Mouse (Mus musculus) heart, adult 8-10 months (tissue): ENCODE measurements around the gene Sec1. TPM values are rescaled to one million over a fixed set of nuclear protein-coding genes. Genes with fewer than 3 reads are reported as not detected.

Experiments
- DNase-seq: peaks from one replicate; pipeline ENCODE4 v3.0.0; 2022; ENCODE audit warnings: low spot score
- total RNA-seq, 4 experiments: library from RNA; stranded (reverse); gene quantifications; 2 replicates each; pipeline ENCODE4 v1.2.4; 2022

The Sec1 gene
- total RNA-seq, 4 experiments from 2014 or later, result 0.16 to 0.25 (median 0.23) TPM; not detected in 1

DNA sequence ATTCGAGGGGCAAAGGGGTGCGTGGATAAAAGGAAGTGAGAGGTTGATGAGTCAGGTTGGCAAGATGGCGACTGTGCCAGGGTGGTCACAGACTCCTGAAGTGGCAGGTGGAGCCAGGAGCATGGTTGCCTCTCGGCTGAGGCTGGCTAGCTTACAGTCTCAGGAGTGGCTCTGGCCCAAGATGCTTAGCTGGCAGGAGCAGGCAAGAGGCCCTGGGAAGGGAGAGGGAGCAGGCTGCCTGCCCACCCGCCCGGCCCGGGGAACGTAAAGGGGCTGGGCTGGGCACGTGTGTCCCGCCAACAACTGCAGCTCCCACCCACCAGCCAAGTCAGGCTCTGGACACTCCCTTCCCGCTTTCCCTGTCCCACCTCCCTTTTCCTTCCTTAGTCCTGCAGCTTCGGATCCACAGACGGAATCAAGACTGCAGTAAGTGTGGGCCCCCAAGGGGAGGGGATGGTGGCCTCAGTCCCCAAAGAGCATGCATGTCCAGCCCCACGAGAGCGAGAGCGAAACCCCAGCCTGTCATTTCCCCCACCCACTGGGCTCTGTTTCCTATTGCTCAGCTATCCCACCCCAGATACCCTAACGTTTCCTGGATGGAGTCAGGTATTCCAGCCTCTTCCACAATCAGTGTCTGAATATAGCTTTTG is 52.7 kb downstream of the Sec1 start:
- no peak for DNase-seq

DNA sequence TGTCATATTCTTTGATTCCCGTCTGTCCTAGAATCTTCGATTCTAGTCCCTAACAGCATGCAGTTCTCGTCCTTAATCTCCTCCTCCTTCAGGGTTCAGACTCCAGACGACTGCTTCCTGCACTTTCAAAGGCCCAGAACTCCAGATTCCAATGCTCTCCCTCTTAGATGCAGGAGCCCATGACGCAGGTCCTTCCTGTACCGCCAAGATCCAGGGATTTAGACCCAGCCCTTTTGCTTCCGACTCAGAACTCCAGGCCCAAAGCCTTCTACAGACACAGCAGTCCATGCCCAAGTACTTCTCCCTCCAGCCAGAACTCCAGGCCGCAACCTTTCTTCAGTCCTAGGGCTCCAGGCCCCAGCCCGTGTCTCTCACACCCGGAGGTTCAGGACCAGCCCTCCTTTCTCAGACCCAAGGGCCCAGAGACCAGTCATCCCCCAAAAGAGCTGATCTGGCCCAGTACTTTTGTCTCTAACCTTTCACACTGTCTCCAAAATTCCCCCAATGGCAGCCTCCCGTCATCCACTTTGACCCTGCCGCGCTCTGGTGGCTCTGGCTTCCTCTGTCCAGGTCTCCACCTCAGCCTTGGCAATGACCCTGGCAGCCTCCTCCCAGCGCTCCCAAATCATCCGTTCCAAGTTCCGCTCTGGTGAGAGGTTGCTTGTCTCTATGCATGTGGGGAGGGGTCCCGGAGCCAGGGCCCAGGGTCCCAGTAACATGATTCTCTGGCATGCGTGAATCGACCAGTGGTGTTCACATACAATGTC is 53.8 kb downstream of the Sec1 start:
- DNase-seq, result no peak

DNA sequence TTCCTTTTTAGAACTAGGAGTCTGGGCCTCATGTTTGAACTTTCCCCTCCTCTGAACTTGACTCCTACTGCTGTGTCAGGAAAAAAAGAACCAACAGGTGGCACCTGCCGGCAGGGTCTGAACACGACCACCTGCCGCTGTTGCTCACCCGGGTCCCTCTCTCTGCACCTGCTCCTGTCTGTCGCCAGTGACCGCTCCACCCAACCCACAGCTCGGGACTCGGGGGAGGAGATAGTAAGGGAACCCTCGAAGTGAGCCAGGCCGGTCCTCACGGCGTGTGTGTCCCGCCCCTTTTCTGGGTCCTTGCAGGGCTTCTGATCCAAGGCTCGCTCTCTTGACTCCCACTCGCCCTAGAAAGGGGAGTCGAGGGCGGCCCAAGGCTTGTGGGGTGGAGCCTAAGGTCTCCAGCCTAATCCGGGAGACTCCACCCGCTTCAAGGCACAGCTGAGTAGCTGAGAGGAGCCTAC is 54.6 kb downstream of the Sec1 start, which contains the start of gene Mamstr:
Mamstr (plus strand) TSS at position 417 of the 467 bp plus-strand sequence.
- DNase-seq, result no peak

DNA sequence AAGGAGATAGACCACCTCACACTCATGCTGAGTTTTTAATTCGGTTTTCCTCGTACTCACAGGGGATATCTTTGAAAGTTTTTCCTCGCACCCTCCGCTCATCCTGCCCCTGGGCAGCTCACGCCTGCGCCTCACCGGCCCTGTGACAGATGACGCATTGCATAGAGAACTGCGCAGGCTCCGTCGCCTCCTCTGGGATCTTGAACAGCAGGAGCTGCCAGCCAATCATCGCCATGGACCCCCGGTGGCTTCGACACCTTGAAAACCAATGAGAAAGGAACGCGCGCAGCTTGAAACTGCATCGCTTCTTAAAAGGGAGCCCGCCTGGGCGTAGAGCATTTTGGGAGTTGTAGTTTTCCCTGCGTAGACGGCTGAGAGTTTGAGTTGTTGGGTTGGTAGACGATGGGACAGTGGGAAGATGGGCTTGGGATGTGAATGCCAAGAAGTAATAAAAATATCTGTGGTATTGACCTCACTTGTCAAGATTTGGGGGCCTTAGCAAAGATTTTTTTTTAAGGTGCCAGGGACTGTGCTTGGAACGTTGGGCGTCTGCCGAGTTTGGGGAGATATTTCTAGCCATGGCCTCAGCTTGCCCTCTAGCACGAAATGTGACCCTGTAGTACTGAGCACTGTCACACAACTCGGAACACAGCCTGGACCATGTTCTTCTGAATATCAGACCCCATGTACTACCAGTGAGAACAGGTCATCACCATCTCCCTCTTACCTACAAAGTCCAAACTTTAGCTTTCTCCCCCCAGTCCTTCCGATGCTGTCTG is 55.4 kb downstream of the Sec1 start:
- peak; percentile 86 for DNase-seq

DNA sequence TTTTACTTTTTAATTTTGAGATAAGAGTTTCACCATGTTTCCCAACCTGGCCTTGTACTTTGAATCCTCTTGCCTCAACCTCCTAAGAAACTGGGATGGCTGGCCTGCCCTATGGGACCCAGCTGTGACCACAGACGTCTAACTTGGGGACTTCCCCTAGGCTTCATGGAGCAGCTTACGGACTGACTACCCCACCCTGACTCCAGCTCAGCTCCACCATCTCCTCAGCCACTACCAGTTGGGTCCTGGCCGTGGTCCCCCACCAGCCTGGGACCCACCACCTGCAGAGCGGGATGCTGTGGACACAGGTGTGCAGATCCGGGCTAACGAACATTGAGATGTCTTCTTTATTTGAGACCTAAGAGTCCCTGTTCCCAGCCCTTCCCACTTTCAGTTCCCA is 56.5 kb downstream of the Sec1 start:
- no peak for DNase-seq

DNA sequence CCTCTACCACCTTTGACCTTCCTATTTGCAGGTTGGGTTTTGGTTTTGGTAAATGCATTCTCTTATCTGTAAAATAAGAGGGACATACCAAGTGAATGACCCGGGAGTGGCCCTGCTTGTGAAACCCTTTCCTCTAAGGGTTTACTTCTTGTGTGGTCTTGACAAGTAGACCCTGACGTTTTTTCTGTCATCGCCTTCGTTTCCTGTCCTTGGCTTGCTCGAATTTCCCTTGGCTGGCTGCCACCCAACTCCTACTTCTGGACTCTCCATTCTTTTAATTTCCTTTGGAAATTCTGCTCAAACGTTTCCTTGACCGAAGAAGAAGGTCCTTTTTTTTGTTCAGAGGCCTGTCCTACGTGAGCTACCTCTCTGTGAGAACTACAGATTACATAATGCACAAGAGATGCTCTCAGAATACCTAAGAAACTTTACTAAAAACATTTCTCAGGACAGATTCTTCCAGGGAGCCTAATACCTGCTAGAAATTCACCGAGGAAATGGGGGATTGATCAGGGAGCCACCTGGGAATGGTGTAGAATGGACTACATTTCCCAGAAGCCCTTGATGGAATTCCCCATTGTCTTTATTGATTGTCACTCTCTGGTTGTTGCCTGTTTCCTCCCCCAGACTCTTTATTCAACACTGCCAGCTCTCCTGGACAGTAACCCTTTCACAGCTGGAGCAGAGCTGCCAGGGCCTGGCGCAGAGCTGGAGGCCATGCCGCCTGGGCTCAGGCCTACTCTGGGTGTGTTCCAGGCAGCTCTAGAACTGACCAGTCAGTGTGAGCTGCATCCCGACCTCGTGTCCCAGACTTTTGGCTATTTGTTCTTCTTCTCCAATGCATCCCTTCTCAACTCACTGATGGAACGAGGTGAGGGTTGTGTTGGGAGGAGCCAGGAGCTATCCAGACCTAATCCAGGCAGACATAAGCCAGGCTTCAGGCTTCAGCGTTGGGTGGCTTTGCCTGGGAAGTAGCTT is 58.2 kb downstream of the Sec1 start:
- DNase-seq, result no peak

DNA sequence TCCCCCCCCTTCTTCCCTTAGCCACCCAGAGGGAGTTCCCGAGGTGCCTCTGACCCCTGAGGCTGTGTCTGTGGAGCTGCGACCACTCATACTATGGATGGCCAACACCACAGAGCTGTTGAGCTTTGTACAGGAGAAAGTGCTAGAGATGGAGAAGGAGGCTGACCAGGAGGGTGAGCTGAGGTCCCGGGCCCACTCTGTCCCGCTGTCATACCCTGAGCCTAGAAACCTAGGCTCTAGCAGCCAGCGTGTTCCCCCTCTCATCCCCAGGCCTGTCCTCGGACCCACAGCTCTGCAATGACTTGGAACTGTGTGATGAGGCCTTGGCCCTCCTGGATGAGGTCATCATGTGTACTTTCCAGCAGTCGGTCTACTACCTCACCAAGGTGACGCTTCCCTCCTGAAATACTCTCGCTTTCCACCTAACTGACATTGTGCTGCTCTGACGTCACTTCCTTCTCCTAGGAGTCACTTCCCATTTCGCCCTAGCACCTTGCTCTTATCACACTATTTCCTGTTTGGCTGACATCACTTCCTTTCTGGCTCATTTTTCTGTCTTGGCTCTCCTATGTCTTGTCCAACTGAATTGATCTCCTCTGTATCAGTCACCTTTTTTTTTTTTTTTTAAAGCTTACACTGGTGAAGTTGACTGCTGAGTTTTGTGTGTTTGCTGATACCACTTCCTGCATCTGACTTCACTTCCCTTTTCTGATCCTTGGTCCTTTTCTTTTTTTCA is 59.1 kb downstream of the Sec1 start:
- DNase-seq, result peak; percentile 70

DNA sequence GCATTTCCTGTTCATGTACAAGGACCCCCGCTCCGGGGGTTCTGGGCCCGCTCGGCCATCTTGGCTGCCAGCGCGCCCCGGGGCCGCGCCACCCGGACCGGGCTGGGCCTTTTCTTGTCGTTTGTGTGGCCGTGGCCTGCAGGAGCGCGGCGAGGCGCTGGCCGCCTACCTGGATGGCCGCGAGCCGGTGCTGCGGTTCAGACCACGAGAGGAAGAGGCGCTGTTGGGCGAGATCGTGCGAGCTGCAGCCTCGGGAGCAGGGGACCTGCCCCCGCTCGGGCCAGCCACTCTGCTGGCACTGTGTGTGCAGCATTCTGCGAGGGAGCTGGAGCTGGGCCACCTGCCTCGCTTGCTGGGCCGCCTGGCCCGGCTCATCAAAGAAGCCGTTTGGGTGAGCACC is 61.7 kb downstream of the Sec1 start:
- no peak for DNase-seq

DNA sequence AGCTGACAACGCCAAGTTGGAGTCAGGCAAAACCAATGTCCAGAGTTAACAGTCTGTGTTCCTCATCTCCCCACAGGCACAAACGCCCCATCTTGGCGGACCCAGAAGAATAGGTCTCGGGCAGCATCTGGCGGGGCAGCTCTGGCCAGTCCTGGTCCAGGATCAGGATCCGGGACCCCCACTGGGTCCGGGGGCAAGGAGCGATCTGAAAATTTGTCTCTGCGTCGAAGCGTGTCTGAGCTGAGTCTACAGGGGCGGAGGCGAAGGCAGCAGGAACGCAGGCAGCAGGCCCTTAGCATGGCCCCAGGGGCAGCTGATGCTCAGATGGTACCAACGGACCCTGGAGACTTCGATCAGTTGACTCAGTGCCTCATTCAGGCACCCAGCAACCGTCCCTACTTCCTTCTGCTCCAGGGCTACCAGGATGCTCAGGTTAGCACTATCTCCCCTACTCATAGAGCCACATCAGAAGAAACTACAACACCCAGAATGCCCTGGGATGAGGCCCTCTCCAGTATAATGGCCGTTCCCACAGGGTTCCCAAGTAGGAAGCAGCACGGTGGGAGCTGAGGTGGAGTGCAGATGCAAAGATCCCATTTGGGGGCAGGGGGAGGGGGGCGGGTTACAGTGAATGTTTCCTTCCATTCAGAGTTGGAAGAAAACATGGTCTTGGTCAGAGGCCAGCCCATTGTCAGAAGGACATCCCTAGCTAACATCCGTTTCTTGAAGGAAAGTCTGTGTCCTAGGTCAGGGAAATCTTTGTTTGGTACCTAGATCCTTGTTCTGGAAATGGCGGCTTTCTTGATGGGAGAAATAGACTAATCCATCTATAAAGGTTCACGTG is 63.9 kb downstream of the Sec1 start:
- no peak for DNase-seq

DNA sequence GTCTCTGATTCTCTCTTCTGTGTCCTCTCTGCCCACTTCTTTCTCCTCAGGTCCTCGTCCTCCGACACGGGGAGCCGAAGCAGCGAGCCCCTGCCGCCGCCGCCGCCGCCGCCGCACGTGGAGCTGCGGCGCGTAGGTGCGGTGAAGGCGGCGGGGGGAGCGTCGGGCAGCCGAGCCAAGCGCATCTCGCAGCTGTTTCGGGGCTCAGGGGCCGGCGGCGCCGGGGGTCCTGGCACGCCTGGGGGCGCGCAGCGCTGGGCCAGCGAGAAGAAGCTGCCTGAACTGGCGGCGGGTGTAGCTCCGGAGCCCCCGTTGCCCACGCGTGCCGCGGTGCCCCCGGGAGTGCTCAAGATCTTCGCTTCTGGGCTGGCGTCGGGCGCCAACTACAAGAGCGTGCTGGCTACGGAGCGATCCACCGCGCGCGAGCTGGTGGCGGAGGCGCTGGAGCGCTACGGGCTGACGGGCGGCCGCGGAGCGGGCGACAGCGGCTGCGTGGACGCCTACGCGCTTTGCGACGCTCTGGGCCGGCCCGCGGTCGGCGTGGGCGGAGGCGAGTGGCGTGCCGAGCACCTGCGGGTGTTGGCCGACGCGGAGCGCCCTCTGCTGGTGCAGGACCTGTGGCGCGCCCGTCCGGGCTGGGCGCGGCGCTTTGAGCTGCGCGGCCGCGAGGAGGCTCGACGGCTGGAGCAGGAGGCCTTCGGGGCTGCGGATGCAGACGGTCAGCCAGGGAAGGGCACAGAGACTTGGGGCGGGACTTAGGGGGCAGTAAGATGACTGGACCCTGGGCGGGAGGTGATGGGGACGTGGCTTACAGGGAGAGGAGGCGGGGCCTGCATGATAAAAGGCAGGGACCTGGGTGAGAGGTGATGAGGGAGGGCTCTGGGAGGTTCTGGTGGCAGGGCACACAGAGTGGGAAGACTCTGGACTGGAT is 65.6 kb downstream of the Sec1 start:
- DNase-seq, result peak; percentile 72

Other genes starting within 250 kb of the Sec1 start
- 100 to 1,000 TPM; 164 to 329 (median 254) TPM for gene Ftl1, start 234.5 kb downstream of the Sec1 start, total RNA-seq
- gene Bax, start 227.5 kb downstream of the Sec1 start, total RNA-seq, result 10 to 100 TPM; 24.3 to 26.9 (median 26.2) TPM
- not detected for gene Tulp2, start 212.5 kb downstream of the Sec1 start, total RNA-seq
- gene Gm45808, start 207.6 kb downstream of the Sec1 start, total RNA-seq, result 1 to 10 TPM; 3.8 to 8.5 (median 7.6) TPM
- gene Dhdh, start 205.6 kb downstream of the Sec1 start, total RNA-seq, result 10 to 100 TPM; 10.2 to 12.8 (median 11.5) TPM
- gene Nucb1, start 184.0 kb downstream of the Sec1 start, total RNA-seq, result 100 to 1,000 TPM; 130 to 149 (median 139) TPM
- 10 to 100 TPM; 21.9 to 31.6 (median 28.0) TPM for gene Ppp1r15a, start 168.1 kb downstream of the Sec1 start, total RNA-seq
- gene Plekha4, start 168.1 kb downstream of the Sec1 start, total RNA-seq, result 1 to 10 TPM; 2.6 to 4.2 (median 3.0) TPM
- gene Hsd17b14, start 139.5 kb downstream of the Sec1 start, total RNA-seq, result 1 to 10 TPM in 3 of 4 experiments, under 1 TPM in 1; 0.40 to 2.0 (median 1.1) TPM
- gene Bcat2, start 124.2 kb downstream of the Sec1 start, total RNA-seq, result 100 to 1,000 TPM; 295 to 316 (median 308) TPM
- not detected for gene Fgf21, start 78.9 kb downstream of the Sec1 start, total RNA-seq
- gene Fut1, start 77.1 kb downstream of the Sec1 start, total RNA-seq, result not detected
- gene Izumo1, start 72.6 kb downstream of the Sec1 start, total RNA-seq, result under 1 TPM; 0.20 to 0.53 (median 0.35) TPM
- gene Rasip1, start 66.9 kb downstream of the Sec1 start, total RNA-seq, result 10 to 100 TPM; 17.8 to 27.2 (median 26.2) TPM
- 1 to 10 TPM; 2.0 to 5.9 (median 5.1) TPM for gene Mamstr, start 54.4 kb downstream of the Sec1 start, total RNA-seq
- gene Fut2, start 28.0 kb downstream of the Sec1 start, total RNA-seq, result 1 to 10 TPM in 1 of 4 experiments, under 1 TPM in 3; 0.19 to 1.5 (median 0.58) TPM
- gene Ntn5, start 10.4 kb downstream of the Sec1 start, total RNA-seq, result under 1 TPM in 2 of 4 experiments, not detected in 2; 0.22 to 0.25 TPM
- gene Car11, start 5.4 kb upstream of the Sec1 start, total RNA-seq, result 1 to 10 TPM; 5.5 to 8.7 (median 8.1) TPM
- 100 to 1,000 TPM in 3 of 4 experiments, 10 to 100 TPM in 1; 72.2 to 183 (median 152) TPM for gene Dbp, start 10.7 kb upstream of the Sec1 start, total RNA-seq
- gene Rpl18, start 21.1 kb upstream of the Sec1 start, total RNA-seq, result 100 to 1,000 TPM; 552 to 697 (median 598) TPM
- 10 to 100 TPM; 15.3 to 19.3 (median 18.4) TPM for gene Sphk2, start 23.6 kb upstream of the Sec1 start, total RNA-seq
- gene Fam83e, start 26.8 kb upstream of the Sec1 start, total RNA-seq, result under 1 TPM; 0.19 to 0.55 (median 0.44) TPM
- not detected for gene Spaca4, start 31.4 kb upstream of the Sec1 start, total RNA-seq
- under 1 TPM in 1 of 4 experiments, not detected in 3; 0.22 TPM for gene Lmtk3, start 89.3 kb upstream of the Sec1 start, total RNA-seq
- not detected for gene Sult2b1, start 90.3 kb upstream of the Sec1 start, total RNA-seq
- gene Cyth2, start 120.2 kb upstream of the Sec1 start, total RNA-seq, result 10 to 100 TPM; 54.0 to 65.5 (median 62.1) TPM
- 1 to 10 TPM in 3 of 4 experiments, under 1 TPM in 1; 0.87 to 6.1 (median 3.1) TPM for gene Kcnj14, start 130.4 kb upstream of the Sec1 start, total RNA-seq
- 10 to 100 TPM; 10.2 to 16.0 (median 13.6) TPM for gene Grwd1, start 136.5 kb upstream of the Sec1 start, total RNA-seq
- gene Kdelr1, start 178.4 kb upstream of the Sec1 start, total RNA-seq, result 100 to 1,000 TPM; 115 to 134 (median 127) TPM
- 1 to 10 TPM; 1.1 to 2.2 (median 1.3) TPM for gene Grin2d, start 184.0 kb upstream of the Sec1 start, total RNA-seq
- gene Syngr4, start 202.3 kb upstream of the Sec1 start, total RNA-seq, result not detected
- 100 to 1,000 TPM; 115 to 143 (median 126) TPM for gene Tmem143, start 202.5 kb upstream of the Sec1 start, total RNA-seq
- 10 to 100 TPM; 17.3 to 24.6 (median 22.3) TPM for gene Emp3, start 227.0 kb upstream of the Sec1 start, total RNA-seq
- gene Ccdc114, start 229.7 kb upstream of the Sec1 start, total RNA-seq, result 1 to 10 TPM in 3 of 4 experiments, under 1 TPM in 1; 0.66 to 1.4 (median 1.2) TPM